Mouse (Mus musculus) testis, adult 2 months (tissue): Measurements from ENCODE around the gene Capns1.

Experiments
- CTCF ChIP-seq: fragments of 200-500 bp; IDR thresholded peaks from 2 replicates; pipeline ENCODE4 v1.5.1; 2012; ENCODE audit warnings: low read depth, mild to moderate bottlenecking, inconsistent platforms, low read length, moderate library complexity; ENCODE audit not compliant: control insufficient read depth, insufficient read depth, insufficient replicate concordance
- POLR2A ChIP-seq: fragments of 200-500 bp; IDR thresholded peaks from 2 replicates; pipeline ENCODE4 v1.6.1; 2012; ENCODE audit warnings: low read depth, mild to moderate bottlenecking, inconsistent platforms, low read length, moderate library complexity; ENCODE audit not compliant: control insufficient read depth

GRCm38 (mm10) chr7:30234276-30234858 lies 35.8 kb upstream of the Capns1 start:
- TF ChIP-seq CTCF (no peak), POLR2A (no peak)
